Mouse (Mus musculus): ENCODE measurements around the gene Scel.

DNA sequence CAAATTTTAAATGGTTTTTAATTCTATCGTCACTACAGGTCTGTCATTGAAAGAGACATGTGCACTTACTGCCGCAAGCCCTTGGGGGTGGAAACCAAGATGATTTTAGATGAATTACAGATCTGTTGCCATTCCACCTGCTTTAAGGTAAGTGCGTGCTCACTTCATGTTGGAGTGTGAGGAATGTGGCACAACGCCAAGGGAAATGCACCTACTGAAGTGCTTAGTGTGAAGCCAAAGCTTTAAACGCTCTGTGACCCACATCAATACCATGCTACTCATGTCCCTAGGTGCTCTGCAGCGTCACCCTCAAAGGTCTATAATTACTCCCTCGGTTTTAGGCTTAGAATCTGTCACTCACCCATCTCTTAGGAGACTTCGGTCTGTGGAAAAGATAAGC is 94.9 kb downstream of the Scel start:
- TF ChIP-seq POLR2A (IDR thresholded peaks at IDR 0.05; ENCODE audit: insufficient read depth, low read depth, low read length) (no peak), CTCF (IDR thresholded peaks at IDR 0.05; ENCODE audit: insufficient read depth, low read depth, low read length) (no peak)

All from olfactory bulb, adult 2 months (tissue).